Mouse (Mus musculus): ENCODE measurements around the gene Ablim1.

GRCm38 (mm10) chr19:57354715-57355114, 40.0 kb upstream of the Ablim1 start:
- TF ChIP-seq CTCF (IDR thresholded peaks at IDR 0.05; ENCODE audit: borderline replicate concordance, insufficient read depth, low read depth, low read length) (no peak), POLR2A (IDR thresholded peaks at IDR 0.05; ENCODE audit: borderline replicate concordance, insufficient read depth, low read length) (no peak)

Data from cerebellum, adult 2 months (tissue).